Mouse (Mus musculus) thymus, adult 2 months (tissue): ENCODE data around the gene Fndc5. TPM values are rescaled to one million over a fixed set of nuclear protein-coding genes. Genes with fewer than 3 reads are reported as not detected.

Experiments used
- DNase-seq: peaks from one replicate; pipeline ENCODE4 v3.0.0; 2021
- H3K27ac ChIP-seq: fragments of 200-500 bp; 2 replicates; pipeline ENCODE4 v1.5.1; 2012; ENCODE audit warnings: low read length, control low read depth; ENCODE audit not compliant: control insufficient read depth, insufficient read depth
- H3K27me3 ChIP-seq: fragments of 200-500 bp; 2 replicates; pipeline ENCODE4 v1.6.1; 2012; ENCODE audit warnings: mild to moderate bottlenecking, low read length, moderate library complexity, mixed read lengths; ENCODE audit not compliant: control insufficient read depth, insufficient read depth
- H3K36me3 ChIP-seq: fragments of 200-500 bp; 2 replicates; pipeline ENCODE4 v1.6.1; 2012; ENCODE audit warnings: mild to moderate bottlenecking, low read length, moderate library complexity; ENCODE audit not compliant: control insufficient read depth, insufficient read depth
- H3K4me1 ChIP-seq: fragments of 200-500 bp; replicated peaks from 2 replicates; pipeline ENCODE4 v1.6.1; 2012; ENCODE audit warnings: low read length; ENCODE audit not compliant: control insufficient read depth, insufficient read depth
- H3K4me3 ChIP-seq: fragments of 200-500 bp; 2 replicates; pipeline ENCODE4 v1.5.1; 2012; ENCODE audit warnings: mild to moderate bottlenecking, low read length, control low read depth, moderate library complexity; ENCODE audit not compliant: control insufficient read depth, insufficient read depth
- CTCF ChIP-seq: fragments of 200-500 bp; IDR thresholded peaks from 2 replicates; pipeline ENCODE4 v1.5.1; 2012; ENCODE audit warnings: mild to moderate bottlenecking, control low read depth, low read length, moderate library complexity, borderline replicate concordance; ENCODE audit not compliant: control insufficient read depth, poor library complexity, insufficient read depth; ENCODE audit errors: extremely low read depth
- POLR2A ChIP-seq: fragments of 200-500 bp; IDR thresholded peaks from 2 replicates; pipeline ENCODE4 v1.6.1; 2012; ENCODE audit warnings: mild to moderate bottlenecking, low read length, control low read depth, moderate library complexity; ENCODE audit not compliant: control insufficient read depth, poor library complexity, insufficient read depth; ENCODE audit errors: extremely low read depth
- WGBS: fragments of 180-500 bp; shearing (Covaris S2); methylation state at CpG from one replicate; pipeline ENCODE4 v1.1.7; 2018; 5-methylcytosine and 5-hydroxymethylcytosine counted together
- polyA plus RNA-seq: library from polyadenylated mRNA; depleted of rRNA; stranded (reverse); fragments of >200 nt; gene quantifications from 2 replicates; pipeline ENCODE4 v1.2.3, GENCODE M21; 2012

Fndc5 gene
- polyA plus RNA-seq, 1 experiment, result 7.0 TPM

DNA sequence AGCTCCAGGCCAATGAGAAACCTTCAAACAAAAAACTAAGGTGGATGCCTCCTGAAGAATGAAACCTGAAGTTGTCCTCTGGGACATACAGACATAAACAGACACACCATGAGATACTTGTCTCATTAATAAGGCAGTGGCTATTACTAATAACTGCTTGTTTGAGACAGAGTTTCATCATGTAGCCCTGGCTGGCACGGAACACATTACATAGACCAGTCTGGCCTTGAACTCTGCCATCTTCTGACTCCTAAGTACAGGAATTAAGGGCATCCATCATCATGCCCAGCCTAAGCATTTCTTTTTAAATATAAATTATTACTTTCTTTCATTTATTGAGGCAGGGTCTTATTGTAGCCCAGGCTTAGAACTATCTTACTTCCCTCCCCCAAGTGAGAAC is 24.3 kb downstream of the Fndc5 start:
- Histone ChIP-seq H3K4me1 (no peaks in the 10 kb centered on the region), H3K27ac (no peak overlapping the region), H3K27me3 (no peaks in the 10 kb centered on the region), H3K4me3 (no peak overlapping the region), H3K36me3 (peaks cover 34% of the 10 kb centered on the region)
- 97% methylated on average over 1 of the region's 1 CpGs for WGBS
- TF ChIP-seq CTCF (no peak), POLR2A (no peak)
- DNase-seq, result no peak

GRCm38 (mm10) chr4:129161581-129162255 is 24.9 kb downstream of the Fndc5 start:
- WGBS, result 90% methylated on average over 4 of the region's 4 CpGs
- Histone ChIP-seq H3K27me3 (no peaks in the 10 kb centered on the region), H3K36me3 (peaks cover 32% of the 10 kb centered on the region), H3K4me3 (no peak overlapping the region), H3K27ac (no peak overlapping the region), H3K4me1 (no peaks in the 10 kb centered on the region)
- DNase-seq, result no peak
- no peak for TF ChIP-seq CTCF
- TF ChIP-seq POLR2A, result no peak

- DNase-seq, result no peak
- TF ChIP-seq POLR2A (no peak), CTCF (no peak)
- Histone ChIP-seq H3K4me3 (no peak overlapping the region), H3K27me3 (no peaks in the 10 kb centered on the region), H3K4me1 (no peaks in the 10 kb centered on the region), H3K36me3 (peaks cover 48% of the 10 kb centered on the region), H3K27ac (no peak overlapping the region)
- WGBS, result 97% methylated on average over 1 of the region's 1 CpGs
These were observed 35.7 kb downstream of the Fndc5 start for GRCm38 (mm10) chr4:129172529-129172928.

DNA sequence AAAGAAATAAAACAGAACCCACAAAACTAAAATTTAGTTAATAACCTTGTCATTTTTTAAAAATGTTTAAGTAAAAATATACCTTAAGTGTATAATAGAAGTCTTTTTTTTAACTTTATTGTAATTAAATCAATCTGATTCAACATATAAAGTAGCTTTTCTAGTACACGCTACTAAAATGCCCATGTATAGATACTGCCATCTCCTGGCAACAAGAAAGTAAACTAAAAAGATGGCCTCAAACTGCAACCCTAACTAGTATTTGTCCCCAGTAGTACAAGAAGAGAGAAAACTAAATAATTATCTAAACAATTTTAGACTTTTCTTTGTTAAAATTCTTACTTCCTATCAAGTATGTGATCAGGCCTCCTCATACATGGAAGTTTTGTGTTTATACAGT is 42.8 kb downstream of the Fndc5 start:
- WGBS, result 80% methylated on average over 1 of the region's 1 CpGs
- TF ChIP-seq POLR2A, result no peak
- TF ChIP-seq CTCF, result no peak
- no peak overlapping the region for H3K27ac ChIP-seq
- no peak overlapping the region for H3K4me3 ChIP-seq
- no peaks in the 10 kb centered on the region for H3K27me3 ChIP-seq
- peaks cover 59% of the 10 kb centered on the region for H3K36me3 ChIP-seq
- no peak for DNase-seq
- H3K4me1 ChIP-seq, result no peaks in the 10 kb centered on the region

DNA sequence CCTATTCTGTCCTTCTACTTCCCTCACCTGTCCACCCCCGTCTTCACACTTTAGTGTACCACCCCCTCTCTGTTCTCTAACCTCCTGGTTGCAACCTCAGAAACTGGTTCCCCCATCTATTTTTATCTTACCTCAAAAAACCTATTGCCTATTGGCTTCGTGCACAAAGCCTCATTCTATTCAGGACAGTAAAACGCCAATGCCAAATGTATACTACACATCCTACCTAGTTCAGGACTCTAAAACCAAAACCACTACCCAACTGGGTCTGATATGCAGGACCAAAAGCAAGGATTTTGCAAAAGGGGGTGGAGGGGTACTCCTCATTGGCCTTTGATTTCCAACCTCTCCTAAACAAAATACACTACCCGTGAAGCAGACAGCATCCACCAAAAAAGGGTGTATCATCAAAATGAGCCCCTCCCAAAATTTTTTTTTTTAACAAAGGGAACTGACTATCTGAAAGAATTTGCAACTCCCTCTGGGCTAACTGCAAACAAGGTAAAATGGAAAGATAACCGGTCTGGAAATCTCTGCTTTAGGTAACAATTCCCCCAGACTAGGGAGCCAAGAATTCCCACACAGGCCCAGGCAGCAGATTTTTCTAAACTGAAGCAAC is 51.4 kb downstream of the Fndc5 start:
- H3K27ac ChIP-seq, result no peak overlapping the region
- H3K36me3 ChIP-seq, result peaks cover 4% of the 10 kb centered on the region; the same call in 1 of the 2 replicates
- DNase-seq, result no peak
- TF ChIP-seq CTCF (no peak), POLR2A (no peak)
- H3K27me3 ChIP-seq, result no peaks in the 10 kb centered on the region
- no peak overlapping the region for H3K4me3 ChIP-seq
- 37% methylated on average over 5 of the region's 5 CpGs for WGBS
- H3K4me1 ChIP-seq, result peaks cover 7% of the 10 kb centered on the region

GRCm38 (mm10) chr4:129188803-129189541 is 52.2 kb downstream of the Fndc5 start:
- DNase-seq, result peak; percentile 59

More at GRCm38 (mm10) chr4:129188803-129189541, 52.2 kb downstream of the Fndc5 start:
- TF ChIP-seq CTCF, result peak; percentile 44; the same call in 1 of the 2 replicates
- no peak for TF ChIP-seq POLR2A
- peak overlapping the region; percentile 96 for H3K4me3 ChIP-seq
- no peaks in the 10 kb centered on the region for H3K27me3 ChIP-seq
- WGBS, result under 1% methylated on average over 63 of the region's 74 CpGs
- H3K27ac ChIP-seq, result peak overlapping the region; percentile 23; the same call in 1 of the 2 replicates
- H3K36me3 ChIP-seq, result no peaks in the 10 kb centered on the region
- peaks cover 7% of the 10 kb centered on the region for H3K4me1 ChIP-seq
